Mouse (Mus musculus) C2C12 (cell line): Measurements from ENCODE around the gene Cmtr1.

ENCODE experiments used
- CTCF ChIP-seq: IDR thresholded peaks from one replicate; pipeline ENCODE4 v1.5.1; 2011; ENCODE audit not compliant: control insufficient read depth, insufficient read depth, insufficient read length
- MAX ChIP-seq: IDR thresholded peaks from one replicate; pipeline ENCODE4 v1.6.1; 2011; ENCODE audit warnings: mild to moderate bottlenecking, control low read depth
- MYOG ChIP-seq: IDR thresholded peaks from one replicate; pipeline ENCODE4 v1.6.1; 2011; ENCODE audit not compliant: control insufficient read depth, insufficient read length; ENCODE audit errors: extremely low read depth

DNA sequence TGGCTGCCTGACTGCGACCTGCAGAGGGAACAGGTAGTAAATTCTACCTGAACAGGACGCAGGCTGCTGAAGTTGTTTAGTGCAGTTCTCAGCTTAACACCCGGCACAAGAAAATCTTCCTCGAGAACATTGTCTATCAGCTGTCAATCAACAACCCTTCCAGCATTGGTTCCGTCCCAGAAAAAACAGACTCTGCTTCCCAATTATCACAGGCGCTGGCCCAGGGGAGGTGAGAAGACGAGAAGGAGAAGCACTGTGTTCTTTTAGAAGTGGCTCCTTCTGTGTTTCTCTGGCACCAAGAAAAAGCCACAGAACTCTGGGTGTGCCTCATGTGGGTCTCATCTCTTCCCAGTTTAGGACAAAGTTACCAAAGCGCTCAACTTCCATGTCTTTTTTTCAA, 58.3 kb downstream of the Cmtr1 start:
- TF ChIP-seq CTCF (no peak), MYOG (no peak), MAX (no peak)
